Mouse (Mus musculus) intestine, embryonic 16.5 days (tissue): ENCODE measurements around the gene Cadps. TPM values are rescaled to one million over a fixed set of nuclear protein-coding genes. Genes with fewer than 3 reads are reported as not detected.

ENCODE experiments used
- ATAC-seq: fragments of 200-750 bp; cut with Nextera tagmentation; 2 replicates; pipeline ENCODE4 v1.8.0; 2017; ENCODE audit warnings: moderate TSS enrichment, moderate library complexity
- H3K27ac ChIP-seq: fragments of 300-500 bp; sonication (generic); 2 replicates; pipeline ENCODE4 v1.5.1; 2014; ENCODE audit warnings: mild to moderate bottlenecking, low read length
- H3K27me3 ChIP-seq: fragments of 300-500 bp; sonication (generic); replicated peaks from 2 replicates; pipeline ENCODE4 v1.6.1; 2014; ENCODE audit warnings: low read length, control low read depth, mixed read lengths; ENCODE audit not compliant: control insufficient read depth, insufficient read depth
- H3K36me3 ChIP-seq: fragments of 300-500 bp; sonication (generic); 2 replicates; pipeline ENCODE4 v1.6.1; 2014; ENCODE audit warnings: low read length, control low read depth; ENCODE audit not compliant: control insufficient read depth, insufficient read depth
- H3K4me1 ChIP-seq: fragments of 300-500 bp; sonication (generic); 2 replicates; pipeline ENCODE4 v1.6.1; 2014; ENCODE audit warnings: low read length, control low read depth, mixed read lengths; ENCODE audit not compliant: control insufficient read depth, insufficient read depth
- H3K4me2 ChIP-seq: fragments of 300-500 bp; sonication (generic); 2 replicates; pipeline ENCODE4 v1.6.1; 2014; ENCODE audit warnings: low read depth, low read length, control low read depth
- H3K4me3 ChIP-seq: fragments of 300-500 bp; sonication (generic); 2 replicates; pipeline ENCODE4 v1.5.1; 2014; ENCODE audit warnings: mild to moderate bottlenecking, low read length
- H3K9ac ChIP-seq: fragments of 300-500 bp; sonication (generic); 2 replicates; pipeline ENCODE4 v1.6.1; 2014; ENCODE audit warnings: low read depth, low read length
- H3K9me3 ChIP-seq: fragments of 300-500 bp; sonication (generic); 2 replicates; pipeline ENCODE4 v1.6.1; 2016; ENCODE audit warnings: low read length, control low read depth; ENCODE audit not compliant: control insufficient read depth
- WGBS: fragments of 180-500 bp; shearing (Covaris S2); extraction: QIAGEN DNeasy Blood & Tissue Kit; methylation state at CpG from one replicate; pipeline ENCODE4 v1.1.7; 2014; 5-methylcytosine and 5-hydroxymethylcytosine counted together
- polyA plus RNA-seq: library from polyadenylated mRNA; unstranded; fragments of >200 nt; fragmentation: Nextera tagmentation; extraction: Ambion mirVana; gene quantifications from 2 replicates; pipeline ENCODE4 v1.2.1, GENCODE M21; 2015

Cadps gene
- polyA plus RNA-seq, 1 experiment from 2014 or later: 2.6 TPM

DNA sequence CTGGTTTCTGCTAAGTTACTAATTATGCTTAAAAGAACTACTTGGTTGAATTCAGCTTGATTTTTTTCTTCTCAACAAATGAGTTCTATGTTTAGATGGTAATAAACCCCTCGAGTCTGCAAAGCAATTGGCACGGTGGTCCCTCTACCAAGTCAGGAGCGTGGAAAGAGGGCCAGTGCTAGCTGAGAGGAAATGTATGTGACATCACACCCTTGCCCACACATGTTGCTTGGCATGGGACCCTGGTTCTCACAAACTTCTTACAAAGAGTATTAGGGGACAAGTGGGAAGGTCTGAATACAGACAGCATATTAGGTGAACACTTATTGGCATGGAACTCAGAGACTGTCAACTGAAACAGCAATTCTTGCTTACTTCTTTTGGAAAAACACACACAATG, 418.2 kb downstream of the Cadps start:
- no peak overlapping the region for H3K27ac ChIP-seq
- H3K9ac ChIP-seq: no peak overlapping the region
- H3K9me3 ChIP-seq: no peaks in the 10 kb centered on the region
- no peak overlapping the region for H3K4me3 ChIP-seq
- no peaks in the 10 kb centered on the region for H3K4me1 ChIP-seq
- 71% methylated on average over 3 of the region's 3 CpGs for WGBS
- H3K36me3 ChIP-seq: no peaks in the 10 kb centered on the region
- H3K27me3 ChIP-seq: no peaks in the 10 kb centered on the region
- no peak overlapping the region for H3K4me2 ChIP-seq
- no peak for ATAC-seq

DNA sequence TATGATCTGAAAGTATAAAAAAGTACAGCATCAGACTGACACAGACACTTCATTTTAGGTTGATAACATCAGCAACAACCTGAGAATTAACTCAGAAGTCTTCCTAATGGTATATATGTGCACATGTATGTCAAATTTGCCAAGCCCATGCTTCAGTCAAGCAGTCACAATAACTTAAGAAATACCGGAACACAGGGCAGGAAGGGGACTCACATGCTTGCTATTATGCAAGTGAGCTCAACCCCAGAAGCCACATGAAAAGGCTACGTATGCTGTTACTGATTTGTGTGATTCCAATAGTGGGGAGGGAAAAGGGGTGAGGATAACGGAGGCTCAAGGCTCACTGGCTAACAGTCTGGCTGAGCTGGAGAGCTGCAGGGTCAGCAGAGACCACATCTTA, 418.8 kb downstream of the Cadps start:
- H3K9me3 ChIP-seq: no peaks in the 10 kb centered on the region
- H3K4me1 ChIP-seq: no peaks in the 10 kb centered on the region
- no peaks in the 10 kb centered on the region for H3K36me3 ChIP-seq
- no peaks in the 10 kb centered on the region for H3K27me3 ChIP-seq
- H3K4me2 ChIP-seq: no peak overlapping the region
- H3K9ac ChIP-seq: no peak overlapping the region
- no peak overlapping the region for H3K4me3 ChIP-seq
- WGBS: 75% methylated on average over 3 of the region's 3 CpGs
- no peak for ATAC-seq
- no peak overlapping the region for H3K27ac ChIP-seq

DNA sequence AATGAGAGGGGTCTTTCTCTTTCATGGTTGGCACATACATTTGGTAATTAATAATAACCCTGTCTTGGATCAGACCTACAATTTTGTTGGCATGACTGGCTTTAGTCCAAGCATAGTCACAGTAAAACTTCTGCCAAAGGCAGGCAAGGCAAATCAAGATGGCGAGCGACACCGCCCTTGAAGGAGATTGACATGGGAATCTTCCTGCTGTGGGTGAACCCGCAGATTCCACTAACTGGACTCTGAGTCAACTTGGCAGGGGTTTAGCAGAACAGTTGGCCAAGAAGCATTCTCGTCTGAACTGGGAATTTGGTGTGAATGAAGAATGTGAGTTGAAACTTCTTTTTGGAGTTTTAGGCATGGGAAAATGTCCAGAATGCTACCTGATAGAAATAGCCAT, 422.8 kb downstream of the Cadps start:
- Histone ChIP-seq H3K27ac (no peak overlapping the region), H3K9ac (no peak overlapping the region), H3K4me1 (no peaks in the 10 kb centered on the region), H3K4me2 (no peak overlapping the region), H3K9me3 (no peaks in the 10 kb centered on the region), H3K27me3 (no peaks in the 10 kb centered on the region), H3K36me3 (no peaks in the 10 kb centered on the region), H3K4me3 (no peak overlapping the region)
- no peak for ATAC-seq
- 89% methylated on average over 5 of the region's 5 CpGs for WGBS

DNA sequence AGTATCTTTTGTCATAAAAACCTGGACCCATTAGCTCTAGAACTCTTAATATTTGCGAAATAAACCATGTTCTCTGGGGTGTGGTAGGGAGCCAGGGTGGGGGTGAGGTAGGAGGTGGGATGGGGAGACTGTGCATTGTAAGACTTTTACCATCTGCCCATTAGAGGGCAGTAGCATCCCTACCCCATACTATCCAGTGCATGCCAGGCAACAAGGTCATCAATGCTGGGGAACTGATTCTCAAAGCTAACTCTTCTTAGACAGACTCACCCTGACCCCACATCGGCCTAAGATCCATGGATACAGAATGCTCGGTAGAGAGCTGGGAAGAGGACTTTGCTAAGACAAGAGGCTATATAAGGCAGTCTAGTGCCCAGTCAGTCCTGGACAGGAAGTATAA, 425.3 kb downstream of the Cadps start:
- 79% methylated on average over 3 of the region's 3 CpGs for WGBS
- no peak overlapping the region for H3K4me3 ChIP-seq
- no peak overlapping the region for H3K27ac ChIP-seq
- H3K9me3 ChIP-seq: no peaks in the 10 kb centered on the region
- no peak overlapping the region for H3K9ac ChIP-seq
- no peaks in the 10 kb centered on the region for H3K36me3 ChIP-seq
- no peaks in the 10 kb centered on the region for H3K27me3 ChIP-seq
- ATAC-seq: no peak
- H3K4me1 ChIP-seq: no peaks in the 10 kb centered on the region
- no peak overlapping the region for H3K4me2 ChIP-seq

DNA sequence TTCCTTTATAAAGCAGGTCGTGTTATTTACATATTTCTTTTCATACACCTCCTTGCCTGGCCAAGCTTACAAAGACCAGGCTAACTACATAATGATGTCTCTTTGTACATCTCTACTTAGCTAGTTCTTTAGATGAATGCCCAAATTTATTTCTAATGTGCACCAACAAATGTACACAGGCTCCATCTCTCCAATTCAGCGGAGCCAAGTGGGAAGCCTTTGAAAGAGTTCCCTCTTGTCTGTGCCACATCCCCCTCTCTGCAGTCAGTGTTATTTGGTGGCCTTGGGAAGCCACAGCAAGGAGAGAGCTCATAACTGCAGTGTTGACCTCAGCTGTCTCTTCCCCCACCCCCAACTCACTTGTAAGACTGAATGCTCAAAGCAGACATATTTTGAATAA, 428.6 kb downstream of the Cadps start:
- no peak for ATAC-seq
- H3K27me3 ChIP-seq: no peaks in the 10 kb centered on the region
- H3K27ac ChIP-seq: no peak overlapping the region
- no peak overlapping the region for H3K4me2 ChIP-seq
- H3K4me3 ChIP-seq: no peak overlapping the region
- no peaks in the 10 kb centered on the region for H3K36me3 ChIP-seq
- no peaks in the 10 kb centered on the region for H3K4me1 ChIP-seq
- H3K9me3 ChIP-seq: no peaks in the 10 kb centered on the region
- no peak overlapping the region for H3K9ac ChIP-seq
- 50% methylated on average over 2 of the region's 2 CpGs for WGBS

DNA sequence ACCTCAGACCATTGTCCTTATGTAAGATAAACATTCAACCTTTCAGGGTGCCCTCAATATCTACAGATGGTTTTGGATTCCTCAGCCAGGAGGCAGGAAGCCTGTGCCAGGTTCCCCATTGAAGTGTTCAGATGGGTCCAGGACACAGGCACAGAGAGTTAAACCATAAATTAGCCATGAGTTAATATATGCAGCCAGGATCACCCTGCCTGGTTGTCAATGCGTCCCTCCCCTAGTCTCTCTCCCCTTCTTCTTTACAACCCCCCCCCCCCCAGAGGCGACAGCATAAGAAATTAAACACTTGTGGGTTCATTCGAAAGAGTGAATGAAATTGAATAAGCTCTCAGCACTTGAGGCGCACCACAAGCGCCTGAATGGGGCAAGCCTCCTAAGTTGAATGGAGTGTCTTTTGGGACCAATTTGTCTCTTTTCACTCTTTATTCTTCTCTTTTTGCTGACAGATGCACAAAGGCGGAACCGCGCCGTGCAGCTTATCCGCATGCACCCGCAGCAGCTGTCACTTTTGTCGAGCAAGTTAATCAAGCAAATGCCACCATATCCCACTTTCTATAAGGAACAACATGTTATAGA, 429.5 kb downstream of the Cadps start:
- no peaks in the 10 kb centered on the region for H3K27me3 ChIP-seq
- WGBS: 56% methylated on average over 12 of the region's 12 CpGs
- no peak for ATAC-seq

DNA sequence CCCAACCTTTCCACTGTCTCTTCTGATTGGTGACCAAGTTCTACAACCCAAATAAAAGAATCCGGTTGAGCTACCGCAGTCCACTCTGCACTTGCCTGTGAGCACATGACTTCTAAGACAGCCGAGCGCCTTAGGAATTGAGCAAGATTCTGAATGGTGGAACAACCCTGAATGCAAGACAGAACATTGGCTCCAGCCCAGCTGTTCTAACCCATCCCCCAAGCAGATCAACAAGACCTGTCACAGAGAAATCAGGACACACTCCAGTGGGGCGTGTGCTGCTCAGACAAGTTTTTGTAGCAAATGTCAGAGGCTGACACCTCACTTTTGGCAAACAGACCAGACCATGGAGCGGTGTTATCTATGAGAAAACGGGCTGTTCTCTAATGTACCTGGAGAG, 431.7 kb downstream of the Cadps start:
- no peak overlapping the region for H3K4me3 ChIP-seq
- no peaks in the 10 kb centered on the region for H3K36me3 ChIP-seq
- WGBS: 75% methylated on average over 7 of the region's 7 CpGs
- no peak overlapping the region for H3K27ac ChIP-seq
- H3K4me1 ChIP-seq: no peaks in the 10 kb centered on the region
- H3K4me2 ChIP-seq: no peak overlapping the region
- H3K9ac ChIP-seq: no peak overlapping the region
- H3K27me3 ChIP-seq: no peaks in the 10 kb centered on the region
- no peak for ATAC-seq
- H3K9me3 ChIP-seq: no peaks in the 10 kb centered on the region

More for the DNA sequence above, 429.5 kb downstream of the Cadps start:
- H3K4me1 ChIP-seq: no peaks in the 10 kb centered on the region
- H3K27ac ChIP-seq: no peak overlapping the region
- H3K36me3 ChIP-seq: no peaks in the 10 kb centered on the region
- H3K9ac ChIP-seq: no peak overlapping the region
- H3K4me3 ChIP-seq: no peak overlapping the region
- no peak overlapping the region for H3K4me2 ChIP-seq
- no peaks in the 10 kb centered on the region for H3K9me3 ChIP-seq

DNA sequence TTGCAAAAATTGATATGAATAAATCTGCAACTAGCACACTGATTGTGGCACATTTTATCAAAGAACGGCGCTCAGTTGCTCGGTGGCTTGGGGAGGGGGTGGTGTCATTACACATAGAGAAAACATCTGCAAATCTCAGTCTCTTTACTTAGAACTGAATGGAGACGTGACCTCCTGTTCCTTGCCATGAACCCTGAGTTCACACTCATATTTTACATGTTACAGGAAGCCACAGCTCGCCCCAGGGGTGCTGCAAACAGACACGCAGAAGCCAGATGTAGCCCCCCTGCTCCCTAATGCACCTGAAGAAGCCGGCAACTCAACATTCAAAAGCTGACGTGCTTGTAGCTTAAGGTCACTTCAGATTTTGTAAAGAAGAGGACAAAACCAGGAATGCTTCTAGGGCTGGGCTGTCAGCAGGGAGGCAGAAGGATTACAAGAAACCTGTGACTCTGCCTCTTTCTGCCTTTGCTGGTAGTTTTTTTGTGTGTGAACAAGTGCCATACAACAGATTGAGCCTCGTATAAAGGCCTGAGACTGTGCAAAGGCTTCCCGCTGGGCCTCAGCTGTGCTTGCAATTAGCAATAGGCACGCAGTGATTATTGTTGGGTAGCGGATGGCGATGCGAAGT, 434.0 kb downstream of the Cadps start:
- no peak overlapping the region for H3K27ac ChIP-seq
- no peaks in the 10 kb centered on the region for H3K9me3 ChIP-seq
- H3K36me3 ChIP-seq: no peaks in the 10 kb centered on the region
- H3K4me2 ChIP-seq: no peak overlapping the region
- ATAC-seq: no peak
- no peaks in the 10 kb centered on the region for H3K4me1 ChIP-seq
- H3K4me3 ChIP-seq: no peak overlapping the region
- no peak overlapping the region for H3K9ac ChIP-seq
- no peaks in the 10 kb centered on the region for H3K27me3 ChIP-seq
- WGBS: 43% methylated on average over 14 of the region's 14 CpGs

DNA sequence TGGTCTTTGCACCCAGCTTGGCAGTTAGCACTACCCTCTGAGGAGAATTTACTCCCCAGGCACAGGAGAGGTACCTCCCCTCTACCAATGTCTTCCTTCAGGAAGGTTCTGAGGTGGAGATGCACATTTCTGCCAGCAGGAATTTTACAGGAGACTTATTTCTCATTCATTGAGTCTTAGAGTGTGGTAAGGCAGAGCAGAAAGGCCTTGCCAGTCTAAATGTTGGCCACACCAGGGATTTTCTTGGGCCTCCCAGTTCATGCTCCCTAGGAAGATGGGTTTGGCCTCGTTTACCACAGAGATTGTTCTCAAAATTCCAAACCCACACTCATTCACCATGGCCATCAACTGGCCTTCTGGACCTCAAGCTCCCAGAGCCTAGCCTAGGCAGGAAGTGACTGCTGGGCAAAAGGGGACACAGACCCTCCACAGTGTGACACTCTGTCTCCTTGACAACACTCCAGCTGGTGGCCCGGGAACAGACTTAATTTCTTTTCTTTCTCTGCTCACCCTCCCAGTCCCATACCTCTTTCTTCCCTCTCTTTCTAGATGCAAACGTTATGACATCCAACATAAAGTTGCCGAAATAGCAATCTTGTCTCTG, 434.6 kb downstream of the Cadps start:
- no peak overlapping the region for H3K27ac ChIP-seq
- H3K4me3 ChIP-seq: no peak overlapping the region
- no peaks in the 10 kb centered on the region for H3K27me3 ChIP-seq
- no peak for ATAC-seq
- no peak overlapping the region for H3K4me2 ChIP-seq
- H3K4me1 ChIP-seq: no peaks in the 10 kb centered on the region
- H3K9ac ChIP-seq: no peak overlapping the region
- WGBS: 37% methylated on average over 4 of the region's 4 CpGs
- no peaks in the 10 kb centered on the region for H3K36me3 ChIP-seq
- H3K9me3 ChIP-seq: no peaks in the 10 kb centered on the region
